Mouse (Mus musculus) cerebral cortex, adult 2 months (tissue): Measurements from ENCODE around the gene Epyc.

Source experiments
- WGBS: fragments of 180-500 bp; shearing (Covaris S2); methylation state at CpG from one replicate; pipeline ENCODE4 v1.1.7; 2018; 5-methylcytosine and 5-hydroxymethylcytosine counted together

Gene Epyc

DNA sequence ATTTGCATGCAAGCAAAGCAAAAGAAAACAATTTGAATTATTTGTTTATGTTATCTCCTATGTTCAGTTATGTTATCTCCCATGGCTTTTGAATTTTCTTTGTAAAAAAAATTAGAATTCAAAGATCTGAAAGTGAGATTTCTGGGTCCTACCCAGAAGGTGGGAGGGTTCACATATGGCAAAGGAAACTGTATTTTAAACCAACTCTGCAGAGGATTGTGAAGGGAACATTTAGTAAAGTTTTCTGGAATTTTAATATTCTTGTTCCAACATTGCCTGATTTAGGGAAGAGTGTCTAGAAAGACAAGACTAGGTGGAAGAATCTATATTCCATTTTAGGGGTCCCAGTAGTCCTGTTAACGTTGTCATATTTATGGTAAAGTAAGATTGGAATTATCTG, 73.4 kb downstream of the Epyc start:
- 46% methylated on average over 1 of the region's 1 CpGs for WGBS

DNA sequence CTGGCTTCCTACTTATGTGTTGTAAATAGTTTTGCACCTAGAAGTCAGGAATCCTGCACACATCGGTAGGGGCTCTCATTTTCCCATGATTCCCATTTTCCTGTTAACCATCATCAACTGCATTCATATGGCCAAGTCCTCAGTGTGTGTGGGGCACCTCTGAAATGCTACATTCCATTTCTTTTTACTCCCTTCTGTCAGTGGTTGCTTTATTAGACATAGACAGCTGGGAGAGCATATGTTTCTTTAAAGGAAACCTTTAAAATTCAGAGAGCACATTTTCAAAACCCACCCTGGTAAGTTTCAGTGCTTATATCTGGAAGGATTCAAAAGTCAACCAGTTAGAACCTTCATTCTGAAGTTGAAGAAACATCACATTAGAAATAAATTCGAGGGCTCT, 74.2 kb downstream of the Epyc start:
- 48% methylated on average over 2 of the region's 2 CpGs for WGBS

DNA sequence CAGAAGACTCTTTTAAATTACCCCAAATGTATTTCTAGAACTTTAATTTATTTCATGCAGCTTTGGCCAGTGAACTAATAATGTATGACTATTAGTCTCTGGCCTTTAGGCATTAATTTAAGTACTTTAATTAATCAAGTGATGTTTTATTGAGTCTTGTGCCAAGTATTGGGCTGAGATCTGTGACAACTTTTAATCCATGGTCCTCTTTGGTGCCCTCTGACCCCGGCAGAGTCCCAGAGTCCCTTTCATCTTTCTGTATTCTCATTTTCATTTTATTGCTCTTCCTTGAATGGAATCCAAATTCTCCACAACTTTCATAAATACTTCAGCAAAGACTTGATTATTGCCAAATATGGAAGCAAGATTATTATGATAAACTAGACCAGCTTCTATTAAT, 76.8 kb downstream of the Epyc start:
- 92% methylated on average over 1 of the region's 1 CpGs for WGBS

DNA sequence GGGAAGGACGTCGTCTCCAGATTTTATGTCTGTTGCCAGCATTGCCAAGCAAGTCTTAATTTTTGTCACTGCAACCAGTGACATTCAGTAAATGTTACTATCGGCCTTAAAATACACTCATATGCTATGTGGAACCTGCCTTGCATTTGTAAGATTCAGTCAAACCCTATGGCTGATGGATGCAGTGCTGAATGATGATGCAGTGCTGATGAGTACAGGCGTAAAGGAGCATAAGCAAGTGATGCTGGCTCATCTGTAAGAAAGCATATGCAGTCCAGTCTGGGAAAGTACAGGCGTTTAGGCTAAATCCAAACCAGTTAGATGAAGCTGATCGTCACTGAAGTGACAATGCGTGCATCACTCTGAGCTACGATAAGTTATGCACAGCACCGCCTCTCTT, 78.8 kb downstream of the Epyc start:
- WGBS, result 72% methylated on average over 9 of the region's 9 CpGs

DNA sequence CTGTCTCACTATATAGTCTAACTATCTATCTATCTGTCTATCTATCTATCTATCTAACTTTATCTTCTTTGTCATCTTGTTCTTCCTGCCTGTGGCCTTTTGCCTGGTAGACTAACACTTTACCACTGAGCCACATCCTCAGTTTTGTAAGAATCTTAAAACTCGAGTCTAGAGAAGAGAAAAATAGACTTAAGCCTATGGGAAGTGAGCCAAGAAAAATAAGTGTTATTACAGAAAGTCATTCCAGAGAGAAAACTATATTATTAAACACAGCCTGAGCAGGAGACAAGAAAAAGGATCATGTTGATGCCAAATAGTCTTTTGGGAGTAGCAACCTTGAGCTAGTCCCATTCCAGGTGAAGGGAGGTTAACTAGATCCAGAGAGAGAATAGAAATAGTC, 82.1 kb downstream of the Epyc start:
- 22% methylated on average over 1 of the region's 1 CpGs for WGBS

DNA sequence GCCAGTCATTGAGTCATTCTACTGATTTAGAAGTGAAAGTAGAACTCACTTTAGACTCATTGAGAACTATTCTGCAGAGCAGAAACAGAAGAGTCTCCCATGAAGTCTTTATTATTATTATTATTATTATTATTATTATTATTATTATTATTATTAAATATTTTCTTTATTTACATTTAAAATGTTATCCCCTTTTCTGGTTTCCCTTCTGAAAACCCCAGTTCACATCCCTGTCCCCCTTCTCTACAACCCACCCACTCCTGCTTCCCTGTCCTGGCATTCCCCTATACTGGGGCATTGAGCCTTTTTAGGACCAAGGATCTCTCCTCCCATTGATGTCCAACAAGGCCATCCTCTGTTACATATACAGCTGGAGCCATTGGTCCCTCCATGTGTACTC, 82.8 kb downstream of the Epyc start, which contains the start of gene C030005K15Rik:
C030005K15Rik (minus strand) TSS at position 101 of the 400 bp plus-strand sequence.

